Mouse (Mus musculus) MEL (cell line): Measurements from ENCODE around the gene Xab2. TPM values are rescaled to one million over a fixed set of nuclear protein-coding genes. Genes with fewer than 3 reads are reported as not detected.
A peak's percentile ranks its signal among the peaks of the same experiment; 100 is the strongest.

Experiments used
- DNase-seq: peaks from one replicate; pipeline ENCODE4 v3.0.0; 2011; ENCODE audit warnings: low read depth, low spot score
- H3K27ac ChIP-seq: 2 replicates; pipeline ENCODE4 v1.5.1; 2012; ENCODE audit warnings: low read depth, mild to moderate bottlenecking, control low read depth, low read length, moderate library complexity; ENCODE audit not compliant: control insufficient read depth
- H3K27me3 ChIP-seq, 2 experiments: fragments of 150-350 bp in 1 of 2; sonication (generic) in 1 of 2; 2 replicates each; pipeline ENCODE4 v1.6.1; 2012; ENCODE audit warnings: low read length in 2 of 2, mild to moderate bottlenecking in 2 of 2, improper control_type of control experiment in 1 of 2, moderate library complexity in 1 of 2; ENCODE audit not compliant: insufficient read depth in 2 of 2, control insufficient read depth in 1 of 2
- H3K36me3 ChIP-seq, 2 experiments: 2 replicates each; pipeline ENCODE4 v1.6.1; 2012 to 2014; ENCODE audit warnings: low read length in 2 of 2, improper control_type of control experiment in 1 of 2, inconsistent platforms in 1 of 2, mild to moderate bottlenecking in 1 of 2; ENCODE audit not compliant: insufficient read depth in 2 of 2, control insufficient read depth in 1 of 2
- H3K4me1 ChIP-seq, 2 experiments: fragments of 150-350 bp in 1 of 2; sonication (generic) in 1 of 2; 2 replicates each; pipeline ENCODE4 v1.6.1; 2012; ENCODE audit warnings: low read length in 2 of 2, improper control_type of control experiment in 1 of 2, mild to moderate bottlenecking in 1 of 2; ENCODE audit not compliant: insufficient read depth in 2 of 2, control insufficient read depth in 1 of 2
- H3K4me3 ChIP-seq, 2 experiments: fragments of 150-350 bp in 1 of 2; sonication (generic) in 1 of 2; 2 replicates each; pipeline ENCODE4 v1.5.1; 2012; ENCODE audit warnings: low read depth in 2 of 2, low read length in 2 of 2, mild to moderate bottlenecking in 2 of 2, moderate library complexity in 2 of 2, control low read depth in 1 of 2, improper control_type of control experiment in 1 of 2; ENCODE audit not compliant: control insufficient read depth in 1 of 2, insufficient read depth in 1 of 2
- H3K79me2 ChIP-seq: 2 replicates; pipeline ENCODE4 v1.6.1; 2012; ENCODE audit warnings: mild to moderate bottlenecking, low read length, moderate library complexity; ENCODE audit not compliant: control insufficient read depth, poor library complexity, insufficient read depth
- H3K9ac ChIP-seq: 2 replicates; pipeline ENCODE4 v1.6.1; 2012; ENCODE audit warnings: low read depth, mild to moderate bottlenecking, control low read depth, low read length, moderate library complexity; ENCODE audit not compliant: control insufficient read depth, poor library complexity, severe bottlenecking
- H3K9me3 ChIP-seq: fragments of 150-350 bp; sonication (generic); replicated peaks from 2 replicates; pipeline ENCODE4 v1.6.1; 2012; ENCODE audit warnings: mild to moderate bottlenecking, low read length, improper control_type of control experiment, moderate library complexity; ENCODE audit not compliant: insufficient read depth
- CTCF ChIP-seq, 3 experiments: IDR thresholded peaks in 2 of 3; conservative IDR thresholded peaks in 1 of 3; 2 replicates each; pipeline ENCODE4 v1.5.1; 2011 to 2012; ENCODE audit warnings: low read length in 3 of 3, low read depth in 2 of 3, mild to moderate bottlenecking in 2 of 3, improper control_type of control experiment in 1 of 3, inconsistent platforms in 1 of 3, mixed read lengths in 1 of 3, moderate library complexity in 1 of 3; ENCODE audit not compliant: control insufficient read depth in 1 of 3, insufficient read depth in 1 of 3, poor library complexity in 1 of 3, severe bottlenecking in 1 of 3
- E2F4 ChIP-seq: IDR thresholded peaks from 2 replicates; pipeline ENCODE4 v1.6.1; 2011; ENCODE audit warnings: low read depth, low read length, improper control_type of control experiment, borderline replicate concordance
- EP300 ChIP-seq, 2 experiments: IDR thresholded peaks; 2 replicates each; pipeline ENCODE4 v1.6.1; 2011; ENCODE audit warnings: improper control_type of control experiment in 2 of 2, low read length in 2 of 2, low read depth in 1 of 2, mild to moderate bottlenecking in 1 of 2
- MAX ChIP-seq: IDR thresholded peaks from 2 replicates; pipeline ENCODE4 v1.6.1; 2011; ENCODE audit warnings: low read length, improper control_type of control experiment
- MAZ ChIP-seq: IDR thresholded peaks from 2 replicates; pipeline ENCODE4 v1.6.1; 2012; ENCODE audit warnings: low read depth, mild to moderate bottlenecking, inconsistent platforms, low read length, improper control_type of control experiment
- MYB ChIP-seq: IDR thresholded peaks from 2 replicates; pipeline ENCODE4 v1.6.1; 2011; ENCODE audit warnings: mild to moderate bottlenecking, low read depth, low read length, improper control_type of control experiment
- MYC ChIP-seq: IDR thresholded peaks from 2 replicates; pipeline ENCODE4 v1.6.1; 2011; ENCODE audit warnings: low read depth, mild to moderate bottlenecking, low read length, improper control_type of control experiment, moderate library complexity
- NRF1 ChIP-seq: IDR thresholded peaks from 2 replicates; pipeline ENCODE4 v1.6.1; 2014; ENCODE audit warnings: low read depth, mild to moderate bottlenecking, inconsistent platforms, low read length, improper control_type of control experiment, moderate library complexity; ENCODE audit not compliant: poor library complexity, insufficient read depth, severe bottlenecking
- RAD21 ChIP-seq: IDR thresholded peaks from 2 replicates; pipeline ENCODE4 v1.6.1; 2011; ENCODE audit warnings: mild to moderate bottlenecking, low read depth, low read length, improper control_type of control experiment
- TBP ChIP-seq: IDR thresholded peaks from 2 replicates; pipeline ENCODE4 v1.8.0; 2011; ENCODE audit warnings: low read depth, low read length, improper control_type of control experiment
- USF1 ChIP-seq: IDR thresholded peaks from 2 replicates; pipeline ENCODE4 v1.6.1; 2014; ENCODE audit warnings: low read depth, mild to moderate bottlenecking, inconsistent platforms, low read length, improper control_type of control experiment, moderate library complexity
- USF2 ChIP-seq, 2 experiments: IDR thresholded peaks; 2 replicates each; pipeline ENCODE4 v1.6.1; 2011 to 2012; ENCODE audit warnings: improper control_type of control experiment in 2 of 2, low read length in 2 of 2, borderline replicate concordance in 1 of 2, inconsistent platforms in 1 of 2, low read depth in 1 of 2, mild to moderate bottlenecking in 1 of 2; ENCODE audit not compliant: insufficient read depth in 1 of 2
- ZMIZ1 ChIP-seq: IDR thresholded peaks from 2 replicates; pipeline ENCODE4 v1.6.1; 2012; ENCODE audit warnings: low read depth, mild to moderate bottlenecking, inconsistent platforms, low read length, improper control_type of control experiment, moderate library complexity
- polyA plus RNA-seq, 2 experiments: library from polyadenylated mRNA; stranded (reverse) in 1 of 2; unstranded in 1 of 2; fragments of >175 nt in 1 of 2; fragments of >200 nt in 1 of 2; gene quantifications; 2 replicates each; pipeline versions ENCODE4 v1.2.1 to v1.2.4; 2012; ENCODE audit warnings: low replicate concordance in 2 of 2, low read depth in 1 of 2; ENCODE audit not compliant: insufficient read length in 2 of 2, insufficient read depth in 1 of 2, missing spikeins in 1 of 2
- total RNA-seq: library from RNA; depleted of rRNA; stranded (reverse); fragments of 300-350 nt; gene quantifications from 2 replicates; pipeline ENCODE4 v1.2.3, GENCODE M21; 2012

The Xab2 gene
- total and polyA plus RNA-seq, 3 experiments: 54.8 to 90.4 (median 68.1) TPM

DNA sequence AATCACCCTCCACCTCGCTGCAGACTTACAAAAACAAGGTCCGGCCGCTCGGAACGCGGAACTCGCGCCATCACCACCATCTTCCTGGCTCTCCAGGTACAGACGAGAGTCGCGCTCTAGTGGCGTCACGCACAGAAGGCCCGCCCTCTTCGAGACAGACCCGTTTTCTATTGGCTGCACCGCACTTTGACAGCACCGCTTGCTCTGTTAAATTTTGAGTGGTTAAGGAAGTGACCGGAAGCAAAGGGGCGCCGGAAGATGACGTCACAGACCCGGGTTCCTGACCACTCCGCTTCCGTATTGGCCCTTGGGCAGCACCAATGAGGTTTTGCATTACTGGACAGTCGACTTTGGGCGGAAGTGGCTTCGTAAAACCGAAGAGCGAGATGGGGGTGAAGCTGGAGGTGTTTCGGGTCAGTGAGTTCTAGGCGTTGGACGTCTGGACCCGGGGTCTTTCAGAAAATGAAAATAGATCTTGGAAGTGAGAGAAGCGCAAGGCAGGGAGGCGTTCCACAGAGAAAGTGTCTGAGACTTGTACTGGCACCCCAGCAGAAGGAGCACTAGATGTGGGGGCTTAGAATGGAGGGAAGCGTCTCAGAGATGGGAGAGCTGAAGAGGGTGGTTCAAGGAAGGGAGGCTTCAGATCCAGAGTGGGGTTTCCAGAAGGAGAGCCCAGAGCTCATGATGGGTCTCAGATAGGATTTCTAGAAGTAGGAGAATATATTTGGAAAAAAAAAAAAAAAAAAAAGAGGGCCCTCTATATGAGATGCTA, at the start of gene Xab2, which contains the start of gene Pet100 (continued):
- TF ChIP-seq CTCF (IDR thresholded peaks at IDR 0.05 in 2 of 3, conservative IDR thresholded peaks at IDR 0.05 in 1 of 3; ENCODE audit: control insufficient read depth in 1 of 3, insufficient read depth in 1 of 3, low read depth in 2 of 3, low read length in 3 of 3, poor library complexity in 1 of 3, severe bottlenecking in 1 of 3): no peak
- TF ChIP-seq E2F4: no peak
- TF ChIP-seq ZMIZ1: peak; percentile 39; the same call in 1 of the 2 replicates
- no peak; the same call in 1 of the 2 replicates for TF ChIP-seq USF1

DNA sequence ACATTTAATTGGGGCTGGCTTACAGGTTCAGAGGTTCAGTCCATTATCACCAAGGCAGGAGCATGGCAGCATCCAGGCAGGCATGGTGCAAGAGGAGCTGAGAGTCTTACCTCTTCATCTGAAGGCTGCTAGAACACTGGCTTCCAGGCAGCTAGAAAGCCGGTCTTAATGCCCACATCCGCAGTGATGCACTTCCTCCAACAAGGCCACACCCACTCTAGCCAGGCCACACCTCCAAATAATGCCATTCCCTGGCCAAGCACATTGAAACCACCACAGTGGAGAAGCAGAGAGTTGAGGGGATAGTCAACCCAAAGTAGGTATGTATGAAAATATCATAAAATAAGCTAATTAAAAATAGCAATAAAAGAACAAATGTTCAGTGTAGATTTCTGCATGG, 49.3 kb upstream of the Xab2 start:
- Histone ChIP-seq H3K36me3 (peaks cover 0 to 1% of the 10 kb centered on the region in 2 experiments; a peak in 2 of 4 replicates), H3K9me3 (no peaks in the 10 kb centered on the region), H3K27ac (no peak overlapping the region), H3K9ac (no peak overlapping the region), H3K4me3 (no peak overlapping the region), H3K27me3 (peaks cover 0 to 4% of the 10 kb centered on the region in 2 experiments; a peak in 1 of 4 replicates), H3K79me2 (no peaks in the 10 kb centered on the region), H3K4me1 (0 out of 4 replicates have a peak, but pooled peaks cover 0 to 8% of the 10 kb centered on the region in 2 experiments)
- TF ChIP-seq USF2 (IDR thresholded peaks at IDR 0.05; ENCODE audit: borderline replicate concordance in 1 of 2, insufficient read depth in 1 of 2, low read depth in 1 of 2, low read length in 2 of 2): no peak
- TF ChIP-seq NRF1: no peak
- no peak for TF ChIP-seq CTCF (IDR thresholded peaks at IDR 0.05 in 2 of 3, conservative IDR thresholded peaks at IDR 0.05 in 1 of 3; ENCODE audit: control insufficient read depth in 1 of 3, insufficient read depth in 1 of 3, low read depth in 2 of 3, low read length in 3 of 3, poor library complexity in 1 of 3, severe bottlenecking in 1 of 3)
- no peak for TF ChIP-seq TBP
- TF ChIP-seq EP300 (IDR thresholded peaks at IDR 0.05; ENCODE audit: low read depth in 1 of 2, low read length in 2 of 2): no peak
- TF ChIP-seq RAD21: no peak
- TF ChIP-seq MAX: no peak
- no peak for TF ChIP-seq MYC
- no peak for TF ChIP-seq MAZ
- no peak for DNase-seq

DNA sequence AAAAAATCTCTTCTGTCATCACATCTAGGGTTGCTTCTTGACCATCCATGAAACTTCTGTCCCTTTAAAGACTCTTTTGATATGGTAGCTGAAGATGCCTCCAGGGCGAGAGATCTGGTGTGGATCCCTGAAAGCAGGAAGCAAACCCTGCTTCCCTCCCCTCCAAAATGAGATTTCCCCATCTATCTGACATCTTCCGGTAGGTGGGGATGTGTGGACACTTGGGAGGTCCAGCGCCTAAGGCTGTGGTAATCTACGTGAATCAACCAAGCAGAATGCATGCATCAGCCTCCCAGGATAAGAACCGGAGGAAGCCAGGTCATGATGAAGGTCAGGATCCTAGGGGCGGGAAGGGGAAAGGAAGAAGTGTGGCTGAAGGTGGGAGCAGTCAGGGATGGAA, 44.4 kb upstream of the Xab2 start, which contains the start of gene Mcemp1:
Gene Mcemp1 (plus strand): TSS at position 248 of the 400 bp plus-strand sequence.
- peaks cover 0 to 4% of the 10 kb centered on the region in 2 experiments; a peak in 2 of 4 replicates for H3K36me3 ChIP-seq
- no peak for TF ChIP-seq MYB
- DNase-seq: no peak
- H3K4me1 ChIP-seq: peaks cover 0 to 10% of the 10 kb centered on the region in 2 experiments; a peak in 1 of 4 replicates
- no peak within 1 kb of the TSS for H3K4me3 ChIP-seq
- H3K9me3 ChIP-seq: no peaks in the 10 kb centered on the region
- H3K27ac ChIP-seq: no peak within 1 kb of the TSS
- peak within 1 kb of the TSS; percentile 21 for H3K9ac ChIP-seq
- H3K79me2 ChIP-seq: no peaks in the 10 kb centered on the region
- H3K27me3 ChIP-seq: peaks cover 0 to 4% of the 10 kb centered on the region in 2 experiments; a peak in 1 of 4 replicates
